Mouse (Mus musculus): ENCODE data around the gene Chd2.

Gene Chd2

GRCm38 (mm10) chr7:73419375-73419774, 122.3 kb downstream of the Chd2 start:
- Histone ChIP-seq H3K27me3 (ENCODE audit: control insufficient read depth, insufficient read depth, low read length, poor library complexity, severe bottlenecking) (no peaks in the 10 kb centered on the region), H3K36me3 (ENCODE audit: control insufficient read depth, insufficient read depth, low read length, poor library complexity, severe bottlenecking) (no peaks in the 10 kb centered on the region)
- DNase-seq (ENCODE audit: low read depth, low spot score): no peak

GRCm38 (mm10) chr7:73414192-73414591, 127.4 kb downstream of the Chd2 start:
- Histone ChIP-seq H3K27me3 (ENCODE audit: control insufficient read depth, insufficient read depth, low read length, poor library complexity, severe bottlenecking) (no peaks in the 10 kb centered on the region), H3K36me3 (ENCODE audit: control insufficient read depth, insufficient read depth, low read length, poor library complexity, severe bottlenecking) (no peaks in the 10 kb centered on the region)
- DNase-seq (ENCODE audit: low read depth, low spot score): no peak

GRCm38 (mm10) chr7:73412419-73412818, 129.2 kb downstream of the Chd2 start:
- no peaks in the 10 kb centered on the region for H3K27me3 ChIP-seq (ENCODE audit: control insufficient read depth, insufficient read depth, low read length, poor library complexity, severe bottlenecking)
- no peaks in the 10 kb centered on the region for H3K36me3 ChIP-seq (ENCODE audit: control insufficient read depth, insufficient read depth, low read length, poor library complexity, severe bottlenecking)
- DNase-seq (ENCODE audit: low read depth, low spot score): no peak

DNA sequence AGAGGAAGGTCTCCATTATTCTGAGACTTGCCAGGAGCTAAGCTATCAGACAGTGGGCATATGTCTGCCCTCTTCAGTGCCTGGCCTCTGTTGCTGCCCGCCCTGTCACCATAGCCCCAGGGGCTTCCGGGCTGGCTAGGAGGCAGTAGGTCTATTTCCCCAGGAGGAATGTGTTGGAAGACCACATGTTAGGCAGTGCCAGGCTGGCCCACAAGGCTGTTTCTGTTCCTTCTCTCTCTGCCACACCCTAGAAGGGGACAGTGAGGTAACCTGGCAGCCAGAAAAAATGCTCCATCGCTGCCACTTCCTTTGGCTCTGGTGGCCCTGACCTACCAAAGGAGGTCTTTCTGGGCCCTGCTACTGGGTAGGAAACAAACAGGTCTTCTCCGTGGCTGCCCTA, 129.6 kb downstream of the Chd2 start:
- Histone ChIP-seq H3K36me3 (ENCODE audit: control insufficient read depth, insufficient read depth, low read length, poor library complexity, severe bottlenecking) (no peaks in the 10 kb centered on the region), H3K27me3 (ENCODE audit: control insufficient read depth, insufficient read depth, low read length, poor library complexity, severe bottlenecking) (no peaks in the 10 kb centered on the region)
- DNase-seq (ENCODE audit: low read depth, low spot score): no peak

DNA sequence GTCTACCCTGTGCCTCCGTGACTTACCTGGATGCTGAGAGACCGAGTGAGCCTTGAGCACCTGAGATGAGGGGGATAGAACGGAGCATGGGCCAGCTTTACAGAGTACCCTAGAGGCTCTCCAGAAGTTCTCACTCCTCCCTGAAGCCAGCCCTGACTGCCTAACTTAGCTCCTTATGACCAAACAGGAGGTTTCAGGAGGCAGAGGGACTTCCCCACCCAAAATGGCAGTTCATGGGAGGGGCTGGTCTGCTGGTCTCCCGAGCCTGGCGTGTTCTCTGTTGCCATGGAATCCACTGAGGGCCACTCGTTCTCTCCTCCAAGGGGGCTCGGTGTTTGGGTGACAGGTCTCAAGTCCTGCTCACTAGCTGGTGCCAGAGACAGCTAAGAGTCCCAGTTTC, 130.1 kb downstream of the Chd2 start:
- Histone ChIP-seq H3K36me3 (ENCODE audit: control insufficient read depth, insufficient read depth, low read length, poor library complexity, severe bottlenecking) (no peaks in the 10 kb centered on the region), H3K27me3 (ENCODE audit: control insufficient read depth, insufficient read depth, low read length, poor library complexity, severe bottlenecking) (no peaks in the 10 kb centered on the region)
- no peak for DNase-seq (ENCODE audit: low read depth, low spot score)

- Histone ChIP-seq H3K27me3 (ENCODE audit: control insufficient read depth, insufficient read depth, low read length, poor library complexity, severe bottlenecking) (no peaks in the 10 kb centered on the region), H3K36me3 (ENCODE audit: control insufficient read depth, insufficient read depth, low read length, poor library complexity, severe bottlenecking) (no peaks in the 10 kb centered on the region)
- DNase-seq (ENCODE audit: low read depth, low spot score): no peak
Measured at GRCm38 (mm10) chr7:73405550-73405949, 136.1 kb downstream of the Chd2 start.

GRCm38 (mm10) chr7:73403538-73403937, 138.1 kb downstream of the Chd2 start:
- H3K27me3 ChIP-seq (ENCODE audit: control insufficient read depth, insufficient read depth, low read length, poor library complexity, severe bottlenecking): no peaks in the 10 kb centered on the region
- DNase-seq (ENCODE audit: low read depth, low spot score): no peak
- H3K36me3 ChIP-seq (ENCODE audit: control insufficient read depth, insufficient read depth, low read length, poor library complexity, severe bottlenecking): no peaks in the 10 kb centered on the region

- no peaks in the 10 kb centered on the region for H3K27me3 ChIP-seq (ENCODE audit: control insufficient read depth, insufficient read depth, low read length, poor library complexity, severe bottlenecking)
- H3K36me3 ChIP-seq (ENCODE audit: control insufficient read depth, insufficient read depth, low read length, poor library complexity, severe bottlenecking): no peaks in the 10 kb centered on the region
- DNase-seq (ENCODE audit: low read depth, low spot score): no peak
Measured at GRCm38 (mm10) chr7:73402671-73403070, 139.0 kb downstream of the Chd2 start.

GRCm38 (mm10) chr7:73402106-73402505, 139.5 kb downstream of the Chd2 start:
- H3K27me3 ChIP-seq (ENCODE audit: control insufficient read depth, insufficient read depth, low read length, poor library complexity, severe bottlenecking): no peaks in the 10 kb centered on the region
- H3K36me3 ChIP-seq (ENCODE audit: control insufficient read depth, insufficient read depth, low read length, poor library complexity, severe bottlenecking): no peaks in the 10 kb centered on the region
- no peak for DNase-seq (ENCODE audit: low read depth, low spot score)

DNA sequence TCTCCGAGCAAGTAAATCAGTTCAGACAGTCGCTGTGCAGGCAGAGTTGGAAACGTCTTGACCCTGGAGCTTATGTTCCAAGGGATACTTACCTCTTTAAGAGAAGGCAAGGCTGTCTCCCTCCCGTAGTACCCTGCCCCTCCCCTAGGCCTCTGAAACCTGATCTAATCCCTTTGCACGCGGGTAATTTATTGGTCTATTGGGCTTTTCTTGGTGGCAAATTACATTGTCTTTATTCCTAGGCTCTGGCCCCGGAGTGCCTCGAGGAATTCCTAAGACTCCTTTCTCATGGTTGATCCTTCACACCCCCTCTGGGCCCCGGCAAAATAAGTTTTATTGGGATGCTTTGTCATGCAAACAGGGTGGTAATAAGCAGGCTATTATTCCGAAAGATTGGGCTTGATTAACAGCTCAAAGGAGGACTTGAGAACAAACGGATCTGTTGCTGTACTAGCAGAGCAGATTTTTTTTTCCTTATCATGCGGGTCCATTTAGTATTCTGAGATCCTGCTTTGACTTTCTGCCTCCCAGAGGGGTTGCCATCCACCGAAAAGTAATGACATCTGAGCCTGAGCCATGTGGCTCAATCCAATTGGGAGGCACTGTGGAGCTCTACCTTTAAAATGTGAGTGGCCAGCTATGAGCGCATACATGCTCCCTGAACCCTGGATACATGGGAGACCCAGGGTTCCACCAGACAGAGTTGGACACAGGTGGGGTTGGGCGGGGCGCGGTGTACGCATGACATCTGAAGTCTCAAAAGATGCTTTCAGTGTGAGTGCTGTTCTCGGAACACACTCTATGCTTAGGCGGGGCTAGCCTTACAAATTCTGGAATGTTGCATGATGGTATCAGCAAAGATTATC, 141.3 kb downstream of the Chd2 start:
- DNase-seq (ENCODE audit: low read depth, low spot score): no peak
- no peaks in the 10 kb centered on the region for H3K27me3 ChIP-seq (ENCODE audit: control insufficient read depth, insufficient read depth, low read length, poor library complexity, severe bottlenecking)
- no peaks in the 10 kb centered on the region for H3K36me3 ChIP-seq (ENCODE audit: control insufficient read depth, insufficient read depth, low read length, poor library complexity, severe bottlenecking)

DNA sequence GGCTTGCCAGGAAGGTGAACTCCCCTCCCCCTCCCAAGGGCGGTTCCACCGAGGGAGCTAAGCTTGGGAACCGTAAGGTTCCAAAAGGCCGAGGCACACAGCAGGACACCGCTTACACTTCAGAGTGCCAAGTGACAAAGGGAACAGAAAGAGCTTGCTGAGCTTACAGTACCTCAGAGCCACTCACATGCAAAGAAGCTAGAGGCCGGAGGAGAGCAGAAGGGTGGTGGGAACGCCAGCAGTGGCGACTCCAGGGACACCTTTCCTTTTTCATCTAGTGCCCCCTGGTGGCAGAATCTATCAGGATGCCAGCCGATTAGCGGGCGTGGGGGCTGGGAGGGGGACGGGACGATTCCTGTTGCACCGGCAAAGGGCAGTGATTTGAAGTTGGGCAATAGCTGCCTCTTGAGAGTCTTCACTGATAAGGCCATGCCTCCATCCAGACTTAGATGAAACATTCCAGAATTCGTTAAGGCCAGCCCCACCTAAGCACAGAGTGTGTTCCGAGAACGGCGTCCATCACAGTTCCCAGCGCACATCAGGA, 142.1 kb downstream of the Chd2 start:
- H3K27me3 ChIP-seq (ENCODE audit: control insufficient read depth, insufficient read depth, low read length, poor library complexity, severe bottlenecking): no peaks in the 10 kb centered on the region
- DNase-seq (ENCODE audit: low read depth, low spot score): peak; percentile 50
- H3K36me3 ChIP-seq (ENCODE audit: control insufficient read depth, insufficient read depth, low read length, poor library complexity, severe bottlenecking): no peaks in the 10 kb centered on the region

DNA sequence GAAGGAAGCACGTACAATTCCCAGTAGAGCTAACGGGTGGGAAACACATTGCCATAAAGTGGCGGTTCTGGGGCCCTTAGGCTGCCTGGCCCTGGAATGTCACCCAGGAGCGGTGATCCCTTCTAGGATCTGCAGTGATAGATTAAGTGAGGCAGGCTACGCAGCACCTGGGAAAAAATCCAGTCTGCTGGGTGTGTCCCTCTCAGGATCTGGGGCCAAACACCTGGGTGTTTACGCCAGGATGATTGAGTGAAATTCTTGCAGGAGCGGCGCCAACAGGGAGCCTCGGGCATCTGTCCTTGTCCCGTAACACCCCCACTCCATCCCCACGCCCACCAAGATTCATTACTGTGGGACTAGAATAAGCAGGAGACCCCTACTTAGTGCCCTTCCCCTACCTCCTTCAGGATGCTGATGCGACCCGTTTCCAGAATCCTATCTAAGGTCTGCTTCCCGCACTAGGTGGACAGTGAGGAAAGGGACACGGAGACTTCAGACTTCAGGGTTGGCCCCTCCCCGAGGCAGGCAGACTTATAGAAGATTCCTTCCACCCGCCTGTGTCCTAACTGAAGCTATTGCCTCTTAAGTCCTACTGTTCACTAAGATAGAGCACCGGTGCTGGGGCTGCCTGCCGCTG, 142.7 kb downstream of the Chd2 start:
- Histone ChIP-seq H3K27me3 (ENCODE audit: control insufficient read depth, insufficient read depth, low read length, poor library complexity, severe bottlenecking) (no peaks in the 10 kb centered on the region), H3K36me3 (ENCODE audit: control insufficient read depth, insufficient read depth, low read length, poor library complexity, severe bottlenecking) (no peaks in the 10 kb centered on the region)
- DNase-seq (ENCODE audit: low read depth, low spot score): no peak

GRCm38 (mm10) chr7:73398319-73398718, 143.3 kb downstream of the Chd2 start:
- no peak for DNase-seq (ENCODE audit: low read depth, low spot score)

GRCm38 (mm10) chr7:73394013-73394409, 147.6 kb downstream of the Chd2 start:
- no peak for DNase-seq (ENCODE audit: low read depth, low spot score)
- no peaks in the 10 kb centered on the region for H3K36me3 ChIP-seq (ENCODE audit: control insufficient read depth, insufficient read depth, low read length, poor library complexity, severe bottlenecking)
- no peaks in the 10 kb centered on the region for H3K27me3 ChIP-seq (ENCODE audit: control insufficient read depth, insufficient read depth, low read length, poor library complexity, severe bottlenecking)

More at GRCm38 (mm10) chr7:73398319-73398718, 143.3 kb downstream of the Chd2 start:
- Histone ChIP-seq H3K27me3 (ENCODE audit: control insufficient read depth, insufficient read depth, low read length, poor library complexity, severe bottlenecking) (no peaks in the 10 kb centered on the region), H3K36me3 (ENCODE audit: control insufficient read depth, insufficient read depth, low read length, poor library complexity, severe bottlenecking) (no peaks in the 10 kb centered on the region)

DNA sequence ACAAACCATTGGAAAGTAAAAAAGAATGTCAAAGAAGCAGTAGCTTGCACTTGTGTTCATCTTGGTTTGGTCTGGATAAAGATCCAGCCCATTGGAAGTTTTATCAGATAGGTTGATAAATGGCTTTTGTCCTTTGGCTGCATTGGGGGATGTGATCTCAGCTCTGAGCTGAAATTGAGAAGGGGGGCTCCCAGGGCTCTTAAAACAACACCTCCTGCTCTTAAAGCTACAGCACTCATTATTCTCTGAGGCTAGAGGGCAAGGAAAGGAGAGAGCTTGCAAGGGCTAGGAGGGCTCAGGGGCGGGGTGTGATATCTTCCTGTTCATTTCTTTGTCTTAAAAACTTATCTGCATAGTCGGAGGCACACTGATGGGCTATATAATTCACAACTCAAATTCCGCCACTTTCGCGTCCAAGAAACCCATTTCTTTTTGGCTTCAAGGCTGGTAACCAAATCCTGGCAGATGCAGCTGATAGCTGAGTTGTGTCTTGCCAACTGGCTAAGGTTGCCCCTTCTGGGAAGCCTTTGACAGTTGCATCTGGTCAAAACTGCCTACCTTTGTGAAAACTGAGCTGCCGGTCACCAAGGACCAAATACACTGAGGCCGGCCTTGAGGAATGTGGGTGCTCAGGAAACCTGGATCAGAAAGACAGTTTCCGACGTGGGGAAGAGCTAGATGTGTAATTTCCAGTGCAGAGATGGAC, 148.2 kb downstream of the Chd2 start:
- no peak for DNase-seq (ENCODE audit: low read depth, low spot score)
- no peaks in the 10 kb centered on the region for H3K36me3 ChIP-seq (ENCODE audit: control insufficient read depth, insufficient read depth, low read length, poor library complexity, severe bottlenecking)
- no peaks in the 10 kb centered on the region for H3K27me3 ChIP-seq (ENCODE audit: control insufficient read depth, insufficient read depth, low read length, poor library complexity, severe bottlenecking)
